Mouse (Mus musculus): ENCODE measurements around the gene Ttc28. TPM values are rescaled to one million over a fixed set of nuclear protein-coding genes. Genes with fewer than 3 reads are reported as not detected.

Ttc28 gene
- polyA plus RNA-seq, 1 experiment from 2014 or later: 5.7 TPM

DNA sequence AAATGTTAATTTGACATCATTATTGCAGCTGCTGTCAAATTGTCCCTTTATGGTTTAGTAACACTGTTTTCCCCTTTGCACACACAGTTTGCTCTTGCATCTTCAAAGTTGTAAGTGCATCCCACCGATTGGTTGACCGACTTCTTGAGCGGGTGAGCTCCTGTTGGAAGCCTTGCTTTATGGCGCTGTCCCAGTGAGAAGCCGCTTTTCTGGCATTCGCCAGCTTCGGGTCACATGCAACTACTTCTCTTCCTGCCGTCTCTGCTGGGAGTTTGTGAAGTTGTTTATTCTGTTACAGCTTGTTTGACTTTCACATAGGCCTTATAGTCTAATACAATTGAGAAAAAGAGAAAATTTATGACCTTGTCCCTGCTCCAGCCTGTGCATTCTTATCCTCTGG lies 250.5 kb downstream of the Ttc28 start:
- ATAC-seq (replicated peaks; ENCODE audit: low FRiP score) (no peak), DNase-seq (ENCODE audit: low spot score) (no peak)
- WGBS: 91% methylated on average over 8 of the region's 8 CpGs
- H3K4me1 ChIP-seq (replicated peaks; ENCODE audit: control insufficient read depth, insufficient read depth, low read length): no peaks in the 10 kb centered on the region; the same call in 1 of the 2 replicates
- no peaks in the 10 kb centered on the region for H3K36me3 ChIP-seq (ENCODE audit: control insufficient read depth, insufficient read depth, low read length)
- H3K27me3 ChIP-seq (replicated peaks; ENCODE audit: control insufficient read depth, insufficient read depth, low read length): no peaks in the 10 kb centered on the region
- no peak overlapping the region for H3K9ac ChIP-seq (ENCODE audit: low read depth, low read length)
- no peak overlapping the region for H3K27ac ChIP-seq (ENCODE audit: low read depth, low read length)
- no peak overlapping the region for H3K4me3 ChIP-seq (ENCODE audit: low read depth, low read length)
- H3K4me2 ChIP-seq: no peak overlapping the region
- H3K9me3 ChIP-seq (ENCODE audit: control insufficient read depth, low read length): no peaks in the 10 kb centered on the region

DNA sequence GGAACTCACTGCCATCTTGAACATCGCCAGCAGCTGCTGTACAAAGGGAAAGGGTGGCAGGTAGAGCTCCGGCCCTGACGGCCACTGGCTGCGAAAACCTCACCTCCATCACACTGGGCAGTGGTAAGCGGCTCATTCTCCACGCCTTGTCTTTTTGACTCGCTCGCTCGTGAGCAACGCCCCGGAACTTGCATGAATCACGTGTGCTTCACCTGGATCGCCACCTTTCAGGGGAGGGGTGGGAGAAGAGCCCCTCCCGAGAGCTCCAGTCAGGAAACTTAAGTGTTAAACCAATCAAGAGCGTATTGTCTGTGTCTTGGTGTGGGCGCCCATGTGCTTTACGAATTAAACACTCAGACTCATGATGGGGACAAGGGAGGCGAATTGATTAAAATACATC lies 252.0 kb downstream of the Ttc28 start:
- WGBS: 94% methylated on average over 18 of the region's 18 CpGs
- H3K36me3 ChIP-seq (ENCODE audit: control insufficient read depth, insufficient read depth, low read length): no peaks in the 10 kb centered on the region
- H3K27me3 ChIP-seq (replicated peaks; ENCODE audit: control insufficient read depth, insufficient read depth, low read length): no peaks in the 10 kb centered on the region
- no peak overlapping the region for H3K4me3 ChIP-seq (ENCODE audit: low read depth, low read length)
- H3K4me1 ChIP-seq (replicated peaks; ENCODE audit: control insufficient read depth, insufficient read depth, low read length): no peaks in the 10 kb centered on the region; the same call in 1 of the 2 replicates
- H3K9ac ChIP-seq (ENCODE audit: low read depth, low read length): no peak overlapping the region
- H3K9me3 ChIP-seq (ENCODE audit: control insufficient read depth, low read length): no peaks in the 10 kb centered on the region
- DNase-seq (ENCODE audit: low spot score) (no peak), ATAC-seq (replicated peaks; ENCODE audit: low FRiP score) (no peak)
- no peak overlapping the region for H3K27ac ChIP-seq (ENCODE audit: low read depth, low read length)
- H3K4me2 ChIP-seq: no peak overlapping the region

DNA sequence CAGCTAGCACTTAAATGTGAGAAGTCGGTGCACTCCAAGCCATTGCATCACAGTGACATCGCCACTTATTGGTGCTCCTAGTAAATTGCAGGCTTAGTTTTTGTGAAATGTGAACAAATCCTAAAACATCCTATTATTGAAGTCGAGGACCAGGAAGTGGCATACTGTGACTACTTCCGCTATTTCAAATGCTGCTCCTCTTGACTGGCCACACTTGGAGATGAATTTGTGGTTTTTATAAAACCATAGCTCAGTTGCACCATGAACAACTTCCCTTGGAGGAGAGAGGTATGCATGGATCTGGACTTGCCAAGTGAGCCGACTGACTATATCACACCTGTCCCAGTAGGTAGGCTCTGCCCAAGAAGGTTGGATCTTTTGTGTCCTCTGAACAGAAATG lies 253.5 kb downstream of the Ttc28 start:
- Histone ChIP-seq H3K4me3 (ENCODE audit: low read depth, low read length) (no peak overlapping the region), H3K4me1 (replicated peaks; ENCODE audit: control insufficient read depth, insufficient read depth, low read length) (peaks cover 7% of the 10 kb centered on the region), H3K9ac (ENCODE audit: low read depth, low read length) (no peak overlapping the region), H3K27ac (ENCODE audit: low read depth, low read length) (no peak overlapping the region), H3K9me3 (ENCODE audit: control insufficient read depth, low read length) (no peaks in the 10 kb centered on the region), H3K36me3 (ENCODE audit: control insufficient read depth, insufficient read depth, low read length) (no peaks in the 10 kb centered on the region), H3K4me2 (no peak overlapping the region), H3K27me3 (replicated peaks; ENCODE audit: control insufficient read depth, insufficient read depth, low read length) (no peaks in the 10 kb centered on the region)
- ATAC-seq (replicated peaks; ENCODE audit: low FRiP score): no peak
- DNase-seq (ENCODE audit: low spot score): no peak
- 81% methylated on average over 5 of the region's 5 CpGs for WGBS

DNA sequence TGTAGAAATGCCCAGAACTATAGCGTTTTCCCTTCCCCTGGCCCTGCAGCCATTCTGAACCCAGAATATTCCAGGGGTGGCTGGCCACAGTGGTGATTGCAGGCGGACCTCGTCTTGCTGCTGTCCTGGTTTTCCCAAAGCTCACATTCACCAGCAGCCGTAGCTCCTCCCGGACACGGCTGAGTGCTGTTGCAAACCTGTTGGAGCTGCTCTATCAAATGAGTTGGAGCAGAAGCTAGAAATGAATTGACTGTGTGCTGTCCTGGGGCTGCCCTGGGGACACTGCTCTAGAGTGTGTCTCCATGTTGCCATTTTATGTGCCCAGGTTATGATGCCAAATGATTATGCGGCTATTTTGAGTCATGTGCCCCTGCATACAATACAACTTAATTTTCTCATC lies 254.2 kb downstream of the Ttc28 start:
- Histone ChIP-seq H3K27me3 (replicated peaks; ENCODE audit: control insufficient read depth, insufficient read depth, low read length) (no peaks in the 10 kb centered on the region), H3K9ac (ENCODE audit: low read depth, low read length) (no peak overlapping the region), H3K4me2 (no peak overlapping the region), H3K27ac (ENCODE audit: low read depth, low read length) (no peak overlapping the region), H3K4me3 (ENCODE audit: low read depth, low read length) (no peak overlapping the region), H3K9me3 (ENCODE audit: control insufficient read depth, low read length) (no peaks in the 10 kb centered on the region), H3K4me1 (replicated peaks; ENCODE audit: control insufficient read depth, insufficient read depth, low read length) (peaks cover 13% of the 10 kb centered on the region), H3K36me3 (ENCODE audit: control insufficient read depth, insufficient read depth, low read length) (no peaks in the 10 kb centered on the region)
- no peak for ATAC-seq (replicated peaks; ENCODE audit: low FRiP score)
- DNase-seq (ENCODE audit: low spot score): no peak
- WGBS: 87% methylated on average over 7 of the region's 7 CpGs

DNA sequence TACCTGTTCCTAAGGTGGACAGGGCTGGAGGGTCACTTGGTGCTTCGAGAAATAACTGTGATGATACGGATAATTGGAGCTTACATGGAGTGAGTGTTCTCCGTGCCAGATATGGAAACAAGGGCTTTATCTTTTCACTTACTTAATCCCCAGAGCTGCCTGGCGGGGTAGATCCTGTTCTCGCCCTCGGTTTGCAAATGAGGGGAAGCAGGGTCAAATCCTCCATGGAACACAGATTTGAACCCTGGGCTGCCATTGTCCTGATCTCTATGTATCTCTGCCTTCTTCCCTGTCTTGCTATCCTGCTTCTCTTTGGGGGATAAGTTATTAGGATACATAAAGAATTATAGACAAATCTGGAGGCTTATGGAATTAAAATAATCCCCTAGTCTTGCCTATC lies 257.7 kb downstream of the Ttc28 start:
- no peak overlapping the region for H3K9ac ChIP-seq (ENCODE audit: low read depth, low read length)
- H3K4me1 ChIP-seq (replicated peaks; ENCODE audit: control insufficient read depth, insufficient read depth, low read length): peaks cover 23% of the 10 kb centered on the region
- 53% methylated on average over 6 of the region's 6 CpGs for WGBS
- H3K4me2 ChIP-seq: no peak overlapping the region
- ATAC-seq (replicated peaks; ENCODE audit: low FRiP score) (no peak), DNase-seq (ENCODE audit: low spot score) (no peak)
- H3K27me3 ChIP-seq (replicated peaks; ENCODE audit: control insufficient read depth, insufficient read depth, low read length): no peaks in the 10 kb centered on the region
- no peaks in the 10 kb centered on the region for H3K9me3 ChIP-seq (ENCODE audit: control insufficient read depth, low read length)
- H3K4me3 ChIP-seq (ENCODE audit: low read depth, low read length): no peak overlapping the region
- no peak overlapping the region for H3K27ac ChIP-seq (ENCODE audit: low read depth, low read length)
- no peaks in the 10 kb centered on the region for H3K36me3 ChIP-seq (ENCODE audit: control insufficient read depth, insufficient read depth, low read length)

DNA sequence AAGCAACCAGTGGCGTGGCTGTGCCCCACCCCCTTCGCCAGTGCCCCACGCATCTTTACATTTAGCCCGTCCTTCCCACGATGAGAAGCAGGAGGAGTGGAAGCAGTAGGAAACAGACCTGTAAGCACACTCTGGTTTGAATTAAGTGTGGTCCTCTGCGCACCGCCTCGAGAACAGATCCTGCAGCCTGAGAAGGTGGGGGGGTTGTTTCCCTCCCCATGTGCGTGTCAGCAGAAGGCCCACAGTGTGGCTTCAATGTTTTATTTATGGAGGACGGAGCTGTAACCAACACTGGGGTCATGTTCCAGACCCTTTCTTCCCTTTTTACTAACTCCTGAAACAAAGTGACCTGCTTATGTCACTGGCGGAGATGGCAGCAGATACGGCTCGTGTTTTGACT lies 258.1 kb downstream of the Ttc28 start:
- Histone ChIP-seq H3K27me3 (replicated peaks; ENCODE audit: control insufficient read depth, insufficient read depth, low read length) (no peaks in the 10 kb centered on the region), H3K27ac (ENCODE audit: low read depth, low read length) (no peak overlapping the region), H3K4me3 (ENCODE audit: low read depth, low read length) (no peak overlapping the region), H3K4me2 (no peak overlapping the region), H3K36me3 (ENCODE audit: control insufficient read depth, insufficient read depth, low read length) (no peaks in the 10 kb centered on the region), H3K9me3 (ENCODE audit: control insufficient read depth, low read length) (no peaks in the 10 kb centered on the region), H3K9ac (ENCODE audit: low read depth, low read length) (no peak overlapping the region), H3K4me1 (replicated peaks; ENCODE audit: control insufficient read depth, insufficient read depth, low read length) (peaks cover 23% of the 10 kb centered on the region)
- ATAC-seq (replicated peaks; ENCODE audit: low FRiP score) (no peak), DNase-seq (ENCODE audit: low spot score) (no peak)
- WGBS: 59% methylated on average over 13 of the region's 13 CpGs

DNA sequence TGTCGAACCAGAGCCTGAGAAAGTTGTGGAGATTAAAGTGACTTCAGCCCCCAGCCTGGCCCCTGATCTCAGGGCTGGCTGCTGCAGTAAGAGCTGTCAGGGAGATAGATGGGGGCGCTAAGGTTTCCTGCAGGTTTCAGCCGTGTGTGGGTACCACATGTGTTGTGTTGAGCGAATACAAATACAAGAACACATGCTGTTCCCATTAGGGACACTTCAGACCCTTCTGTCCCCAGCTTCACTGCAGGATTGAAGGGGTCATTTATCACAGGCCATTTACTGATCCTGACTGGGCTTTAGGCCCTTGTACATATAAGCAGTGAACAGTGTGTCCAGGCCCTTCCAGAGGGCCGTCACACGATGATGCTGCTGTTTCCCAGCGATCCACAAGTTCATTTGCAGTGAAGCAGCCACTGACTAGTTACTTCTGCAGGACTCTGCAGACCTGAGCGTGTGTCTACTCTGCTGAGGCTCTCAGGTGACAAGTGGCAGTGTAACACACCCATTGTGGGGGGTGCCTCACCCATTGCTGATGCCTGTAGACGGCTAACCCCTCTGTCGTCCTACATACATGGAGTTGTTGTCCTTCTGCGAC lies 258.7 kb downstream of the Ttc28 start:
- DNase-seq (ENCODE audit: low spot score) (no peak), ATAC-seq (replicated peaks; ENCODE audit: low FRiP score) (no peak)
- Histone ChIP-seq H3K9me3 (ENCODE audit: control insufficient read depth, low read length) (no peaks in the 10 kb centered on the region), H3K36me3 (ENCODE audit: control insufficient read depth, insufficient read depth, low read length) (no peaks in the 10 kb centered on the region), H3K27me3 (replicated peaks; ENCODE audit: control insufficient read depth, insufficient read depth, low read length) (no peaks in the 10 kb centered on the region), H3K4me3 (ENCODE audit: low read depth, low read length) (no peak overlapping the region), H3K4me1 (replicated peaks; ENCODE audit: control insufficient read depth, insufficient read depth, low read length) (peaks cover 23% of the 10 kb centered on the region), H3K4me2 (no peak overlapping the region), H3K9ac (ENCODE audit: low read depth, low read length) (no peak overlapping the region; the same call in 1 of the 2 replicates), H3K27ac (ENCODE audit: low read depth, low read length) (peak overlapping the region; percentile 13; the same call in 1 of the 2 replicates)
- 45% methylated on average over 11 of the region's 11 CpGs for WGBS

DNA sequence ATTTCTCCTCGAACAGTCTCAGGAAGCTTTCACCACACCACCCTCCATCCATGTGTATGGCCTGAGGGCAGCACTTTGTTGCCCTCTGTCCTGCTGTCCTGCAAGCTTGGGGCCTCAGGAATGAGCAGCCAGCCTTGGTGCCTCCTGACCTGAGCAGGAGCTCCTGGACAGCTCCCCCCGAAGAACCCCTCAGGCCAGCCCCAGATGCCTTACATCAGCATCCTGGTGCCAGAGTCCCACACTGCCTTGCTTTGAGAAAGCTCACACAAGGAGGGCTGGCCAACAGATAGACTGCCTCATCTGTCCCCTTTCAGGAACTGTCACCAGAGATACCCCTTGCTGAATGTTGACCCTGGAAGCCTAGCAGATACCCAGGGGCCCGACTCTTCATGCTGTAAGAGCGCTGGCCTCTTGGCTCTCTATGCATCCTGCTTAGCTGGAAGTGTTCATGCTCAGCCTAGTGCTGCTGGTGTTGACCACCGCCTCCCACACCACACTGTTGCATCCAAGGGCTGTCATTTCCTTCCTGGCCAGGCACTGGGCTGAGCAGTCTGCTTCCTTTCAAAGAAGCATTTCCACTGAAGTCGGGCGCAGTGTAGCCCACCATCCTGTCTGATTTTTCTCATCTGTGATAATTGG lies 259.4 kb downstream of the Ttc28 start:
- WGBS: 41% methylated on average over 7 of the region's 7 CpGs
- no peak for DNase-seq (ENCODE audit: low spot score)
- no peaks in the 10 kb centered on the region for H3K36me3 ChIP-seq (ENCODE audit: control insufficient read depth, insufficient read depth, low read length)
- 0 out of 2 replicates have a peak, but pooled peaks have one; percentile 58 for ATAC-seq (replicated peaks; ENCODE audit: low FRiP score)
- H3K4me2 ChIP-seq: no peak overlapping the region
- 0 out of 2 replicates have a peak overlapping the region, but pooled peaks have one; percentile 38 for H3K27ac ChIP-seq (ENCODE audit: low read depth, low read length)
- no peak overlapping the region for H3K4me3 ChIP-seq (ENCODE audit: low read depth, low read length)
- peaks cover 23% of the 10 kb centered on the region for H3K4me1 ChIP-seq (replicated peaks; ENCODE audit: control insufficient read depth, insufficient read depth, low read length)
- H3K27me3 ChIP-seq (replicated peaks; ENCODE audit: control insufficient read depth, insufficient read depth, low read length): no peaks in the 10 kb centered on the region
- H3K9me3 ChIP-seq (ENCODE audit: control insufficient read depth, low read length): no peaks in the 10 kb centered on the region
- H3K9ac ChIP-seq (ENCODE audit: low read depth, low read length): no peak overlapping the region

DNA sequence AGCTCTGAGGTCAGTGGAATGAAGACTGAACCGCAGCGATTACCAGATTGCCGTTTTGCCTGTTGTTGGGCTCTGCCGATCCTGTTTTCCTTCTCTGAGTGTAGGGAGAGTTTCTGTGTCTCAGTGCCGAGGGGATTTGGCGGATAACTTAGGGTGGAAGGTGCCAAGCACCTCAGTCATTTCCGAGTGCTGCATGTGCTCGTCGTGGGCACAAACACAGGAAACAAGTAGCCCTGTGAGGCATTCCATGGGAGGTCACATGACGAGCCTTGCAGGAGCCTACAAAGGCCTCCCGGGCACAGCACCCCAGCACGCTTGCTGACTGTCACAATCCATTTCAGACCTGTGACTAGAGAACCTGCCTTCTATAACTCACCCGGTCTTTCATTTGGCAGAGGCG lies 260.0 kb downstream of the Ttc28 start:
- peaks cover 23% of the 10 kb centered on the region for H3K4me1 ChIP-seq (replicated peaks; ENCODE audit: control insufficient read depth, insufficient read depth, low read length)
- 0 out of 2 replicates have a peak overlapping the region, but pooled peaks have one; percentile 6 for H3K4me2 ChIP-seq
- H3K36me3 ChIP-seq (ENCODE audit: control insufficient read depth, insufficient read depth, low read length): no peaks in the 10 kb centered on the region
- DNase-seq (ENCODE audit: low spot score) (no peak), ATAC-seq (replicated peaks; ENCODE audit: low FRiP score) (no peak)
- H3K27me3 ChIP-seq (replicated peaks; ENCODE audit: control insufficient read depth, insufficient read depth, low read length): no peaks in the 10 kb centered on the region
- 0 out of 2 replicates have a peak overlapping the region, but pooled peaks have one; percentile 49 for H3K27ac ChIP-seq (ENCODE audit: low read depth, low read length)
- H3K9ac ChIP-seq (ENCODE audit: low read depth, low read length): no peak overlapping the region
- H3K4me3 ChIP-seq (ENCODE audit: low read depth, low read length): no peak overlapping the region
- WGBS: 45% methylated on average over 14 of the region's 14 CpGs
- no peaks in the 10 kb centered on the region for H3K9me3 ChIP-seq (ENCODE audit: control insufficient read depth, low read length)

All from liver, embryonic 11.5 days (tissue).